Mouse (Mus musculus) midbrain, postnatal 0 days (tissue): Measurements from ENCODE around the gene Intu. TPM values are rescaled to one million over a fixed set of nuclear protein-coding genes. Genes with fewer than 3 reads are reported as not detected.

Source experiments
- ATAC-seq: fragments of 200-750 bp; cut with Nextera tagmentation; 2 replicates; pipeline ENCODE4 v1.8.0; 2017; ENCODE audit warnings: moderate number of reproducible peaks, mild to moderate bottlenecking, moderate TSS enrichment, moderate library complexity; ENCODE audit not compliant: low FRiP score
- DNase-seq: peaks from one replicate; pipeline ENCODE4 v3.0.0-alpha.2; 2015; ENCODE audit warnings: low spot score
- H3K27ac ChIP-seq: fragments of 300-500 bp; sonication (generic); 2 replicates; pipeline ENCODE4 v1.5.1; 2014; ENCODE audit warnings: low read depth, mild to moderate bottlenecking, low read length, mixed read lengths
- H3K27me3 ChIP-seq: fragments of 300-500 bp; sonication (generic); 2 replicates; pipeline ENCODE4 v1.6.1; 2014; ENCODE audit warnings: low read length, control low read depth, mixed read lengths; ENCODE audit not compliant: insufficient read depth
- H3K36me3 ChIP-seq: fragments of 300-500 bp; sonication (generic); 2 replicates; pipeline ENCODE4 v1.6.1; 2014; ENCODE audit warnings: low read length, control low read depth, mixed read lengths; ENCODE audit not compliant: insufficient read depth
- H3K4me1 ChIP-seq: fragments of 300-500 bp; sonication (generic); 2 replicates; pipeline ENCODE4 v1.6.1; 2014; ENCODE audit warnings: mild to moderate bottlenecking, control low read depth, antibody characterized with exemption, low read length, mixed read lengths; ENCODE audit not compliant: insufficient read depth
- H3K4me2 ChIP-seq: fragments of 300-500 bp; sonication (generic); 2 replicates; pipeline ENCODE4 v1.6.1; 2014; ENCODE audit warnings: low read depth, mild to moderate bottlenecking, low read length, mixed read lengths; ENCODE audit not compliant: poor library complexity, severe bottlenecking
- H3K4me3 ChIP-seq: fragments of 300-500 bp; sonication (generic); 2 replicates; pipeline ENCODE4 v1.5.1; 2014; ENCODE audit warnings: low read depth, mild to moderate bottlenecking, low read length, moderate library complexity
- H3K9ac ChIP-seq: fragments of 300-500 bp; sonication (generic); replicated peaks from 2 replicates; pipeline ENCODE4 v1.6.1; 2014; ENCODE audit warnings: mild to moderate bottlenecking, low read length, moderate library complexity, mixed read lengths; ENCODE audit not compliant: poor library complexity, severe bottlenecking
- H3K9me3 ChIP-seq: fragments of 300-500 bp; sonication (generic); 2 replicates; pipeline ENCODE4 v1.6.1; 2016; ENCODE audit warnings: low read length, control low read depth
- CTCF ChIP-seq: IDR thresholded peaks from 2 replicates; pipeline ENCODE4 v1.5.1; 2016; ENCODE audit warnings: antibody characterized with exemption, mild to moderate bottlenecking
- WGBS: fragments of 180-500 bp; shearing (Covaris S2); extraction: QIAGEN DNeasy Blood & Tissue Kit; methylation state at CpG from one replicate; pipeline ENCODE4 v1.1.7; 2014; 5-methylcytosine and 5-hydroxymethylcytosine counted together
- polyA plus RNA-seq: library from polyadenylated mRNA; unstranded; fragments of >200 nt; fragmentation: Nextera tagmentation; extraction: Ambion mirVana; gene quantifications from 2 replicates; pipeline ENCODE4 v1.2.1, GENCODE M21; 2015
- total RNA-seq: library from RNA; depleted of rRNA; stranded (reverse); fragments of >200 nt; gene quantifications from 2 replicates; pipeline ENCODE4 v1.2.3, GENCODE M21; 2014

Gene Intu
- total and polyA plus RNA-seq, 2 experiments from 2014 or later: 2.5 to 7.6 TPM

- DNase-seq (peak; percentile 60), ATAC-seq (no peak)
- no peaks in the 10 kb centered on the region for H3K4me1 ChIP-seq
- WGBS: 15% methylated on average over 4 of the region's 4 CpGs
- no peaks in the 10 kb centered on the region for H3K36me3 ChIP-seq
- H3K9ac ChIP-seq: no peak overlapping the region
- no peak overlapping the region for H3K4me2 ChIP-seq
- H3K27me3 ChIP-seq: no peaks in the 10 kb centered on the region
- no peaks in the 10 kb centered on the region for H3K9me3 ChIP-seq
- peak; percentile 75 for TF ChIP-seq CTCF
- H3K27ac ChIP-seq: no peak overlapping the region
- no peak overlapping the region for H3K4me3 ChIP-seq
These were observed 5.7 kb upstream of the Intu start for GRCm38 (mm10) chr3:40525341-40525740.

- Histone ChIP-seq H3K4me3 (no peak overlapping the region), H3K9ac (no peak overlapping the region), H3K4me1 (no peaks in the 10 kb centered on the region), H3K27ac (no peak overlapping the region), H3K9me3 (no peaks in the 10 kb centered on the region), H3K36me3 (no peaks in the 10 kb centered on the region), H3K4me2 (no peak overlapping the region), H3K27me3 (no peaks in the 10 kb centered on the region)
- WGBS: 81% methylated on average over 3 of the region's 3 CpGs
- TF ChIP-seq CTCF: no peak
- ATAC-seq (no peak), DNase-seq (no peak)
These were observed 5.0 kb upstream of the Intu start for GRCm38 (mm10) chr3:40526095-40526494.

- Histone ChIP-seq H3K9me3 (no peaks in the 10 kb centered on the region), H3K4me3 (no peak overlapping the region), H3K27me3 (no peaks in the 10 kb centered on the region), H3K27ac (no peak overlapping the region), H3K4me2 (no peak overlapping the region), H3K4me1 (peaks cover 5% of the 10 kb centered on the region; the same call in 1 of the 2 replicates), H3K9ac (no peak overlapping the region), H3K36me3 (no peaks in the 10 kb centered on the region)
- DNase-seq: no peak
- no peak for ATAC-seq
- no peak for TF ChIP-seq CTCF
- WGBS: 69% methylated on average over 10 of the region's 10 CpGs
These were observed 3.9 kb upstream of the Intu start for GRCm38 (mm10) chr3:40527218-40527617.

GRCm38 (mm10) chr3:40527976-40528950 lies 2.8 kb upstream of the Intu start:
- H3K4me3 ChIP-seq: no peak overlapping the region
- no peak overlapping the region for H3K4me2 ChIP-seq
- H3K9ac ChIP-seq: no peak overlapping the region
- 22% methylated on average over 9 of the region's 9 CpGs for WGBS
- ATAC-seq: no peak
- no peaks in the 10 kb centered on the region for H3K36me3 ChIP-seq
- H3K27ac ChIP-seq: no peak overlapping the region
- no peak for TF ChIP-seq CTCF
- peaks cover 5% of the 10 kb centered on the region; the same call in 1 of the 2 replicates for H3K4me1 ChIP-seq
- no peaks in the 10 kb centered on the region for H3K27me3 ChIP-seq
- no peaks in the 10 kb centered on the region for H3K9me3 ChIP-seq
- DNase-seq: peak; percentile 32

GRCm38 (mm10) chr3:40528958-40529357 lies 2.1 kb upstream of the Intu start:
- ATAC-seq (no peak), DNase-seq (no peak)
- Histone ChIP-seq H3K4me3 (no peak overlapping the region), H3K9ac (no peak overlapping the region), H3K27ac (no peak overlapping the region), H3K4me1 (peaks cover 5% of the 10 kb centered on the region; the same call in 1 of the 2 replicates), H3K4me2 (no peak overlapping the region), H3K36me3 (no peaks in the 10 kb centered on the region), H3K9me3 (no peaks in the 10 kb centered on the region), H3K27me3 (0 out of 2 replicates have a peak, but pooled peaks cover 3% of the 10 kb centered on the region)
- TF ChIP-seq CTCF: no peak
- WGBS: 76% methylated on average over 6 of the region's 6 CpGs

- TF ChIP-seq CTCF: no peak
- 14% methylated on average over 7 of the region's 7 CpGs for WGBS
- peak overlapping the region; percentile 53 for H3K4me3 ChIP-seq
- no peaks in the 10 kb centered on the region for H3K36me3 ChIP-seq
- no peaks in the 10 kb centered on the region for H3K9me3 ChIP-seq
- H3K27me3 ChIP-seq: 0 out of 2 replicates have a peak, but pooled peaks cover 7% of the 10 kb centered on the region
- no peak for DNase-seq
- no peak for ATAC-seq
- no peak overlapping the region for H3K9ac ChIP-seq
- H3K4me1 ChIP-seq: peaks cover 5% of the 10 kb centered on the region; the same call in 1 of the 2 replicates
- H3K4me2 ChIP-seq: peak overlapping the region; percentile 99
- no peak overlapping the region for H3K27ac ChIP-seq
These were observed 241 bp upstream of the Intu start for GRCm38 (mm10) chr3:40530845-40531244.
